Mouse (Mus musculus) heart, embryonic 15.5 days (tissue): Measurements from ENCODE around the gene Grb10. TPM values are rescaled to one million over a fixed set of nuclear protein-coding genes. Genes with fewer than 3 reads are reported as not detected.

Experiments
- ATAC-seq: fragments of 200-750 bp; cut with Nextera tagmentation; replicated peaks from 2 replicates; pipeline ENCODE4 v1.8.0; 2017; ENCODE audit warnings: low read depth, moderate TSS enrichment; ENCODE audit not compliant: insufficient number of reproducible peaks, insufficient read depth, low FRiP score
- H3K27ac ChIP-seq: fragments of 300-500 bp; sonication (generic); 2 replicates; pipeline ENCODE4 v1.5.1; 2015; ENCODE audit warnings: mild to moderate bottlenecking, inconsistent platforms
- H3K27me3 ChIP-seq: fragments of 300-500 bp; sonication (generic); 2 replicates; pipeline ENCODE4 v1.6.1; 2015; ENCODE audit warnings: inconsistent platforms
- H3K36me3 ChIP-seq: fragments of 300-500 bp; sonication (generic); 2 replicates; pipeline ENCODE4 v1.6.1; 2015; ENCODE audit warnings: mild to moderate bottlenecking, inconsistent platforms
- H3K4me1 ChIP-seq: fragments of 300-500 bp; sonication (generic); replicated peaks from 2 replicates; pipeline ENCODE4 v1.6.1; 2015; ENCODE audit warnings: inconsistent platforms
- H3K4me2 ChIP-seq: fragments of 300-500 bp; sonication (generic); 2 replicates; pipeline ENCODE4 v1.6.1; 2015; ENCODE audit warnings: inconsistent platforms, mild to moderate bottlenecking, moderate library complexity
- H3K4me3 ChIP-seq: fragments of 300-500 bp; sonication (generic); 2 replicates; pipeline ENCODE4 v1.5.1; 2015; ENCODE audit warnings: mild to moderate bottlenecking, inconsistent platforms
- H3K9ac ChIP-seq: fragments of 300-500 bp; sonication (generic); 2 replicates; pipeline ENCODE4 v1.6.1; 2015; ENCODE audit warnings: mild to moderate bottlenecking, inconsistent platforms
- H3K9me3 ChIP-seq: fragments of 300-500 bp; sonication (generic); replicated peaks from 2 replicates; pipeline ENCODE4 v1.6.1; 2016; ENCODE audit warnings: inconsistent platforms
- WGBS: fragments of 180-500 bp; shearing (Covaris S2); methylation state at CpG from one replicate; pipeline ENCODE4 v1.1.7; 2015; ENCODE audit warnings: mixed read lengths; 5-methylcytosine and 5-hydroxymethylcytosine counted together
- polyA plus RNA-seq: library from polyadenylated mRNA; unstranded; fragments of >200 nt; fragmentation: Nextera tagmentation; extraction: Ambion mirVana; gene quantifications from 2 replicates; pipeline ENCODE4 v1.2.1, GENCODE M21; 2015

Grb10 gene
- polyA plus RNA-seq, 1 experiment from 2014 or later: 529 TPM

DNA sequence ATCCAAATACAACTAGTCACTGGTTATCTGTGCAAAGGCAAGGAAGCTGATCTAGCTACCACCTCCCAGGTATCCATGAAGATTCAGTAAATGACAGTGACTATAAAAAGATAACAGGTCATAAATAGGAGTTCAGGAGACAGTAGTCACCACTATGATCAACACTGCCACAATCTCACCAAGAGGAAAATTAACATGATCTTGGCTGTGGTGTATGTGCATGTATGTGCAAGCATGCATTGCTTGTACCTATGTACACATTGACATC, 94.5 kb downstream of the Grb10 start:
- Histone ChIP-seq H3K27ac (peak overlapping the region; percentile 42; the same call in 1 of the 2 replicates), H3K36me3 (peaks cover 53% of the 10 kb centered on the region), H3K27me3 (no peaks in the 10 kb centered on the region), H3K4me1 (peaks cover 33% of the 10 kb centered on the region), H3K4me3 (no peak overlapping the region), H3K4me2 (no peak overlapping the region), H3K9me3 (no peaks in the 10 kb centered on the region), H3K9ac (no peak overlapping the region)
- no peak for ATAC-seq

DNA sequence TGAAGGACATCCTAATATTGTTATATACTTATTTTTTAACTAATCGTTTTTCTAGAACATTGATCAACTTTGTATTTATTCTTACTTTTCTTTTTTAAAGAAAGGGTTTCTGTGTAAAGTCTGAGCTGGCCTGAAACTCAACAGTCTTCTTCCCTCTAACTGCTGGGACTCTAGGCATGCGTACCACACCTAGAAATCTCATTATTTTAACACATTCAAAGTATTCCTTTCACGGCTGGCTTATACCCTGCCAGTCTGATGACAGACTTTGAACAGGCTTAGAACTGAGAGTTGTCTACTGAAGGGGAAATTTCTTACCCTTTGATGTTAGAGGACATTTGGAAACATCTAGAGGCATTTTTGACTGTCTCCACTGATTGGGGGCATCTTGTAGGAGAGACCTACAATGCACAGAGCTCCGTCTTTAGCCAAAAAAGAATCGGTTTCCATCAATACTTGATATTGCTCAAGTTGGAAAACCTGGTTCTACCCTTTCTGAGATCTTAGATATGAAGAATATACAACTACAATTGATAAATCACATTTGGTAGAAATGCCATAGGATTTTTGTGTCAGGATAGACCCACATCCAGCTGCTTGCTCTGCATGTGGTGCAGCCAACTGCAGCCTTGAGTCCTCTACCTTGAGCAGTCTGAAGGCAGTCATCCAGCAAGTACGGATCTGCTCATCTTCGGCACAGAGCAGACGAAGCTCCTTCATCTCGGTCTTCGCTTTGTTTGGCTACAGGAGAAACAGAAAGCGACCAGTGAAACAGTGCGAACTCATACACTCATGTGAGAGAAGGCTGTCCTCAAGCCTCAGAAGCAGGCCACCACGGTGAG, 95.0 kb downstream of the Grb10 start:
- H3K4me1 ChIP-seq: peaks cover 33% of the 10 kb centered on the region
- no peaks in the 10 kb centered on the region for H3K9me3 ChIP-seq
- no peak overlapping the region for H3K4me2 ChIP-seq
- no peaks in the 10 kb centered on the region for H3K27me3 ChIP-seq
- H3K9ac ChIP-seq: no peak overlapping the region
- ATAC-seq: no peak
- peak overlapping the region; percentile 73 for H3K27ac ChIP-seq
- WGBS: 84% methylated on average over 13 of the region's 13 CpGs
- no peak overlapping the region for H3K4me3 ChIP-seq
- H3K36me3 ChIP-seq: peaks cover 56% of the 10 kb centered on the region

DNA sequence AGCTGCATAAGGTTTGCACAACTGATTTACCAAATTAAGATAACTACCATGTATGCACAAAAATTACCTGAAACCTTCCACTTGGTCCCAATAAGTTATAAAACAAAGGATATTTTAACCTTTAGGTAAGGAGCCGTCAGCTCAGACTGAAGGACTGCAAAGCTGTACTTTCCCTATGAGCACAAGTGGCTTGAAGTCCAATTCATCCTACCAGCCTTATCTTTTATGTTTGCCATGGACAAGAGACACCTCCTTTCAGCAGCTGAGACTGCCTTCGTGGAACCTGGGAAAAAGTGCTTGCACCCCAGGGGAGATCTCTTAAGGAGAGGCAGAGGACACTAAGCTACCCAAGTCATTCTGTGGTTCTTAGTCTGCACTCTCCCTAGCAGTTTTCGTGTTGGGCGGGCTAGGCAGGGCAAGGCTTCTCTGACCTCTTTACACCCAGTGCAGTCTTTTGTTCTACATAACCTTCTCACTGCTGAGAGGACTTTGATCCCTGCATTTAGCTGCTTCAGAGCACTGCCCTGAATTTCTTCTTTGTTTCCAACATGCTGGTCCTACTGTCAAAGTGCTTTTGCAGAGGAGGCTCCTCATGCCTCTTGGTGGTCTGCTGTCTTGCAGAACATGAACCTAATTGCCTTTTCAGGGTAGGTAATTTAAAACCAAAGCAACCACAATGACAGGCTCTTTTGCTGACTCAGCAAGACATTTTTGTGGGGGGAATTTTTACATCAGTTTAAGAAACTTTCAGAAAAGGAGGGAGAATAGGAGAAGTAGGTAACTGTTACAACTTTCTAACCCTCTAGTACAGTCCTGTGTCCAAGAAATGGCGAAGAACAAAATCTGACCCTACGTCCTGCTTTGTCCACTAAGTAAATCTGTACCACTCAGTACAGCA, 95.9 kb downstream of the Grb10 start:
- no peak overlapping the region for H3K9ac ChIP-seq
- H3K4me3 ChIP-seq: no peak overlapping the region
- peaks cover 31% of the 10 kb centered on the region for H3K4me1 ChIP-seq
- no peaks in the 10 kb centered on the region for H3K27me3 ChIP-seq
- H3K4me2 ChIP-seq: no peak overlapping the region
- H3K36me3 ChIP-seq: peaks cover 63% of the 10 kb centered on the region
- ATAC-seq: no peak
- H3K27ac ChIP-seq: peak overlapping the region; percentile 73
- no peaks in the 10 kb centered on the region for H3K9me3 ChIP-seq
- 56% methylated on average over 6 of the region's 6 CpGs for WGBS

DNA sequence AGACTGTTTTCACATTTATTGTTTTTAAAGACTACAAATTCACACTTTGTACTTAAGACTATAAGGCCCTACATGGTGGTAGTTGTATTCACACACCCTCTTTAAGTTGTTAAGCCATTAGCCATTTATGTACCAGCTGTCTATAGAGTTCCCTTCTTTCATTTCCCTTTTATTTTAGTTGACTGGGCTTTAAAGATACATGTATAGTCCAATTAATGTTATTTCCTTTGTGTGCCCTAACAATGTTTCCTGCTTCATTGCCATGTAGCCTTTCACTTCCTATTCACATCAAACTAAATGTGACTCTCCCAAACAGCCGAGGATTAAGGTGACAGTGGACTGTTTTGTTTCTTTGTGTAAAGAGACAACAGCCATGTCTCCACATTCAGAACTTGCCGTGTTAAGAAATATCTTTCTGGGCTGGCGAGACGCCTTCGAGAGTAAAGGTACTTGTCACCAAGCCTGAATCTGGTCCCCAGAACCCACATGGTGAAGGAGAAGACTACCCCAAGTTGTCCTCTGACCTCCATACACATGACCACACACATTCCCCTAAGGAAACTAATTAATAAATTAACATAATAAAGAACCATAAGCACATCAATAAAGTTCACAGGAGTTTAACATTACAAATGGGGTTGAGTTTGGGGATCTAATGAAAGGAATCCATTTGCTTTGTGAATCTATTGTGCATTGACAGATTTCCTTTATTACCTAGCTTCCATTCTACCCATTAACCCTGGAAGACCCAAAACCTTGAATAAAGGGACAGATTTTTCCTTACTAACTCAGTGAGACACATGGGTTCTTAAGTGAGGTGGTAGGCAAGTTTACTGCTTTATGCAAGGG, 97.4 kb downstream of the Grb10 start:
- ATAC-seq: no peak
- Histone ChIP-seq H3K9me3 (no peaks in the 10 kb centered on the region), H3K4me1 (peaks cover 35% of the 10 kb centered on the region), H3K27me3 (no peaks in the 10 kb centered on the region), H3K4me3 (no peak overlapping the region), H3K9ac (no peak overlapping the region), H3K4me2 (no peak overlapping the region), H3K36me3 (peaks cover 70% of the 10 kb centered on the region), H3K27ac (peak overlapping the region; percentile 73)
- WGBS: 75% methylated on average over 5 of the region's 5 CpGs

DNA sequence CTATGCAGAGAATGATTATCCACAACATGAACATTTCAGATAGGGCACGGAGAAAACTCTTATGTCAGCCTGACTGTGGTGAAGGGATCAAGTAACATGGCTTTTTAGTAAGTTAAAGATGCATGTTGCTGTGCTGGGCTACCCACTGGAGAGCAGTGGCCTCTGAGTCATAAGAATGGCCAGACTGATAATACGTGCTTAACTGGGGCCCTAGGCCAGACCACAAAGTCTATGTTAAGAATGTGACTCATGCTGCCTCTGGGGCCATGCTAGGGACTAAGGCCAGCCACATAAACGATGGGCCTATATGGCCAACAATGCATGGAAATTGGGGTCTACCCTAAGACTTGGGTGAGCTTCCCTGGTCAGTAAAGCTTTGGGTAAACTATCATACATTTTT, 98.9 kb downstream of the Grb10 start:
- no peak overlapping the region for H3K4me2 ChIP-seq
- no peak overlapping the region for H3K9ac ChIP-seq
- WGBS: 23% methylated on average over 3 of the region's 3 CpGs
- peaks cover 71% of the 10 kb centered on the region for H3K36me3 ChIP-seq
- no peak overlapping the region for H3K4me3 ChIP-seq
- ATAC-seq: peak; percentile 75
- no peaks in the 10 kb centered on the region for H3K27me3 ChIP-seq
- peaks cover 37% of the 10 kb centered on the region for H3K4me1 ChIP-seq
- no peaks in the 10 kb centered on the region for H3K9me3 ChIP-seq
- peak overlapping the region; percentile 59 for H3K27ac ChIP-seq

DNA sequence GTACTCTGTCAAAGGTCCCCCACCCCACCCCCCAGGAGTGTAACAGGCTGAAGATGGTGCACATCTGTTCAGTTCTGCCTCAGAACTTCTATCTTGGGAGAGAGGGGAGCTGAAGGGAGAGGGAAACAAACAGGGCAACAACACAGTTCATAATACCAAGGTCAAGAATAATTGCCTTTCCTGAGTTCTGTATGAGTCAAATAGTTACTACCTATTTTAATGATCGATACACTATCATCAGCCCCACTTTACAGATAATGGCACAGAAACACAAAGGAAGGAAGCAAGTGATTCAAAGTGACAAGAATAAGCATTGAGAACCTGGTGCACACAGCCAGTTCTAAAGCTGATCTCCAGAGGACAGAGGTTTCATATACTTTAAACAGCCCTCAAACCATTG, 99.9 kb downstream of the Grb10 start:
- H3K27me3 ChIP-seq: no peaks in the 10 kb centered on the region
- H3K4me2 ChIP-seq: no peak overlapping the region
- H3K36me3 ChIP-seq: peaks cover 71% of the 10 kb centered on the region
- ATAC-seq: no peak
- 59% methylated on average over 1 of the region's 1 CpGs for WGBS
- H3K4me1 ChIP-seq: peaks cover 37% of the 10 kb centered on the region
- no peak overlapping the region for H3K4me3 ChIP-seq
- no peaks in the 10 kb centered on the region for H3K9me3 ChIP-seq
- no peak overlapping the region for H3K9ac ChIP-seq
- peak overlapping the region; percentile 59 for H3K27ac ChIP-seq

DNA sequence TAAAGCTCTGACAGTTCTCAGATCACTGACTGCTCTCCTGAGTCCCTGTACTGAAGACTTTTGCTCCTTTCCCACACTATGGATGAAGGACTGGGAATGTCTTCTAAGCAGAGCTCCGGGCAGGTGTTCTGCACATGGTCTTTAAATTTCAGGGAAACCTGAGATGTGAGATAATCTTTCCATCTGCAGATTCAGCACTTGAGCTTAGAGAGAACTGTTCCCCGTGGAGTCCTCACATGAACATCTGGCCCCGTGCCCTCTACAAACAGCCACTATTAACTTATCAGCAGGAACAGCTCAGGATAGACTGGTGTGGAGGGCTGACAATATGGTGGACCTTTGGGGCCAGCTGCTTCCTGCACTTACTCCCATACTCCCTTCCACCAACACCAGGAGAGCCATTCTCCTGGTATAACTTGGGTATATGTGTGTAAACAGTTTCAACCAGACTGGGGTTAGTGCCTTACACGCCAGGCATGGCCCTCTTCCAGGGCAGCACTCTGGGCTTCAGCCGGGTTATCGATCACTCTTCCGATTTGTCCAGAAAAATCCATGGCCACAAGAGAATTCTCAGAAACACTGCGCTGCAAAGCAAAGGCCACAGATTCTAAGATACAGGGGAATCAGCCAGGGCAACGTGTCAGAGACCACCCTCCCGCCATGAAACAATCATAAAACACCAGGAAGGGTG, 101.0 kb downstream of the Grb10 start:
- no peak overlapping the region for H3K4me2 ChIP-seq
- peak overlapping the region; percentile 59 for H3K27ac ChIP-seq
- H3K27me3 ChIP-seq: no peaks in the 10 kb centered on the region
- WGBS: 77% methylated on average over 10 of the region's 10 CpGs
- no peak overlapping the region for H3K9ac ChIP-seq
- H3K4me1 ChIP-seq: peaks cover 42% of the 10 kb centered on the region
- no peaks in the 10 kb centered on the region for H3K9me3 ChIP-seq
- H3K36me3 ChIP-seq: peaks cover 74% of the 10 kb centered on the region
- no peak overlapping the region for H3K4me3 ChIP-seq
- no peak for ATAC-seq

DNA sequence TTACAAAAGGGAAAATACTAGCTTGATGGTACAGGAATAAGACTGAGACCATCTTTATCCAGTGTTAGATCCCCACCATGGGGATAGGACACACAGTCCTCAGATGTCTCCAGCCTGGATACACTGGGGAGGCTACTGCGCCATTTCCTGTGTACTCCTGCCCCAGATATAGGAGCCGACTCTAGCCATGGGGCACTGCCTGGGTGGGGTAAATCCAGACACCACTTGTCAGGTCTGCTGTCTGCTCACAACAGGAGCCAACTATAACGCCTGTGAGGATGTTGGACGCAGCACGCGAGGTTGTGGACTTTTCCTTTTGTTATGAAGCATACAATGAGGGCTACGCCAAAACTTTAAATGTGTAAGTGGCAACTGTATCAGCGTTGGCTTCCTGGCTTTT, 103.7 kb downstream of the Grb10 start:
- H3K36me3 ChIP-seq: peaks cover 77% of the 10 kb centered on the region
- 71% methylated on average over 8 of the region's 8 CpGs for WGBS
- H3K9ac ChIP-seq: no peak overlapping the region
- no peak overlapping the region for H3K4me2 ChIP-seq
- ATAC-seq: no peak
- H3K4me3 ChIP-seq: no peak overlapping the region
- H3K27me3 ChIP-seq: no peaks in the 10 kb centered on the region
- peaks cover 31% of the 10 kb centered on the region for H3K4me1 ChIP-seq
- peak overlapping the region; percentile 62 for H3K27ac ChIP-seq
- H3K9me3 ChIP-seq: no peaks in the 10 kb centered on the region

DNA sequence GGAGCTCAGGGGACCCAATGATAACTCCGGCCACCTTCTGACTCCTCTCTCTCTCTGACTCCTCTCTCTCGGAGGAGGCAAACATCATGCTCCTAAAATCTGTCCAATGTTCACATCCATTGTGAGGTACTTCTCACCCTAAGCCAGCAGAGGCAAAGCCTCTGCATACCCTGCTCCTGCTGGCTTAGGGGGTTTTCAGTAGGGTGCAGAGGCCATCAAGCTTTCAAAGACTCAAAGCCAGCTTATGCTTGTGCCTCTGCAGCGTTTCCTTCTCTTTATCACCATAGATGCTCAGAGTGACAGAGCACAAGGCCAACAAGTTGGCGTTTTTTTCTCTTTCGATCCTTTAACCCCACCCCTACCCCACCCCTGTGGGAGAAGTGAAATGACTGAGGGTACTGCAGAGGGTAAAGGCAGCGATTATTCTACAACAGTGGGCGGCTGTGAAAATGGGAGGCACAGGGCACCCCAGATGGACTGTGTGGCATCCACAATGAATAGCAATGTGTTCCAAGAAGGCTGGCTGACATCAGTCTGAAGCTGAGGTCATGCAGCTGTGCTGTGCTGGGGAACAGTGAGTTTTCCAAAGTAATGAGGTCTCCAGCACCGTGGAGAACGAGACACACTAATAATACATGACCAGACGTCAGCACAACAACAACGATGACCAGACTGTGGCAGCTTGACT, 106.2 kb downstream of the Grb10 start:
- Histone ChIP-seq H3K9me3 (no peaks in the 10 kb centered on the region), H3K4me2 (no peak overlapping the region), H3K9ac (no peak overlapping the region), H3K36me3 (peaks cover 64% of the 10 kb centered on the region), H3K27ac (peak overlapping the region; percentile 62), H3K4me3 (no peak overlapping the region), H3K27me3 (no peaks in the 10 kb centered on the region), H3K4me1 (peaks cover 15% of the 10 kb centered on the region)
- no peak; the same call in 1 of the 2 replicates for ATAC-seq
- WGBS: 54% methylated on average over 11 of the region's 11 CpGs

DNA sequence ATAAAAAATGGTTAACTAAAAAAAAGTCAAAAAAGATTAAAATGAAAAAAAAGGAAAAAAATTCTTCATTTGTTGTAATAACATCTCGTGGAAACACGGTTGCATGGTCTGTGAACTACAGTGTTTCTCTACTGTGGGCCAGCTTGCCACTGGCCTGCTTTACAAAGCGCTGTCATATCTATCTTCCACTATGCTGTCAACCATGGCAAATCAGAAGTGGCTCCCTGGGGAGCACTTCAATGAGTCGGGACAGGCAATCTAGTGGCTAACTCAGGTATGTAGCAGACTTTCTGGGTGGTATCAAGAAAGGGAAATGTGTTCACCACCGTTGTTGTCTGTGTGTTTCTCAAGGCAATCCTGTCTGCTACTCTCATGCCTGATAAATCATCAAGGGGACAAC, 106.8 kb downstream of the Grb10 start:
- peaks cover 59% of the 10 kb centered on the region for H3K36me3 ChIP-seq
- H3K27ac ChIP-seq: peak overlapping the region; percentile 62
- H3K27me3 ChIP-seq: no peaks in the 10 kb centered on the region
- ATAC-seq: no peak
- H3K4me3 ChIP-seq: no peak overlapping the region
- 58% methylated on average over 5 of the region's 5 CpGs for WGBS
- H3K9me3 ChIP-seq: no peaks in the 10 kb centered on the region
- H3K4me1 ChIP-seq: peaks cover 15% of the 10 kb centered on the region
- H3K9ac ChIP-seq: no peak overlapping the region
- H3K4me2 ChIP-seq: no peak overlapping the region
